Mouse (Mus musculus) retina, postnatal 1 day (tissue): ENCODE measurements around the gene Adcy4.

Source experiments
- DNase-seq: peaks from one replicate; pipeline ENCODE4 v3.0.0-alpha.2; 2012

Gene Adcy4

DNA sequence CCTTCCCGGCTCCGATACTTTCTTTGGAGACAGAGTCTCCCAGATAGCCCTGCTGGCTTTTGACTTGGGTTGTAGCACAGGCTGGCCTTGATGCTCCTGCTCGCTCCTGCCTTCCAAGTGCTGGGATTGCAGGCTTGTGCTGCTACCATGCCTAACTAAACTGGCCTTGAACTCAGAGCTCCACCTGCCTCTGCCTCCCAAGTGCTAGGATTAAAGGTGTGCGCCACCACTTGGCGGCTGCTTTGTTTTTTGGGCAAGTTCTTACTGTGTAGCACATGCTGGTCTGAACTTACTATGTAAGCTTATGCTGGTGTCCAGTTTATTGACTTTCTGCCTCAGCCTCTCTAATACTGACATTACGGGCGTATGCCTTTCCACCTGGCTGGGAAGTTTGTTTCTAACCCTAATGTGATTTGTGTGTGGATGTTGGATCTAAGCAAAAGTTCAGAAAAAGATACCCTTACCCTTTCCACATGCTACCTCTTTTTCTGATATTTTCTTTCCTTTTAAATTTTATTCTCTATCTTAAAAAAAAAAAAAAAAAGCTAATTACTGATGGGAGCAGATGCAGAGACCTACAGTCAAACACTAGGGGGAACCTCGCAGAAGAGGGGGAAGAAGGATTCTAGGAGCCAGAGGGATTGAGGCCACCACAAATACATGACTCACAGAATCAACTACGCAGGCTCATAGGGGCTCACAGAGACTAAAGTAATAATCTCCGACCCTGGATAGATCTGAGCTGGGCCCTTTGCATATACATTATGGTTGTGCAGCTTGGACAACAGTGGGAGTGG lies 36.6 kb downstream of the Adcy4 start:
- DNase-seq: no peak

DNA sequence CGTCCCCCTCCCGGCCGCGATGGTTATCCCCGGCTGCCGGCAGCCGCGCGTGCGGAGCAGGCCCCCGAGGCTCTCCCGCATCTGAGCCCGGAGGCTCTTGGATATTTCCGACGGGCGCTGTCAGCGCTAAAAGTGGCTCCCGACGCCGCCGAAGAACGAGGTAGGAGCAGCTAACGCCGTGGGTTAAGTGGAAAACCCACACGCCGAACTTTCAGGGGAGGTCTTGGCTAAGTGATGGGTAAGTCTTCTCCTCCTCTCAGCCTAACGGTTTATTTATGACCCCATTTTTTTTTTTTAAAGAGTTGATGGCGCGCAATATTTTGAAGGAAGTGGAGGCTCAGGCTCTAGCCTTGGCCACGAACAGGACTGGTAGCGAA lies 38.0 kb downstream of the Adcy4 start:
- DNase-seq: no peak

DNA sequence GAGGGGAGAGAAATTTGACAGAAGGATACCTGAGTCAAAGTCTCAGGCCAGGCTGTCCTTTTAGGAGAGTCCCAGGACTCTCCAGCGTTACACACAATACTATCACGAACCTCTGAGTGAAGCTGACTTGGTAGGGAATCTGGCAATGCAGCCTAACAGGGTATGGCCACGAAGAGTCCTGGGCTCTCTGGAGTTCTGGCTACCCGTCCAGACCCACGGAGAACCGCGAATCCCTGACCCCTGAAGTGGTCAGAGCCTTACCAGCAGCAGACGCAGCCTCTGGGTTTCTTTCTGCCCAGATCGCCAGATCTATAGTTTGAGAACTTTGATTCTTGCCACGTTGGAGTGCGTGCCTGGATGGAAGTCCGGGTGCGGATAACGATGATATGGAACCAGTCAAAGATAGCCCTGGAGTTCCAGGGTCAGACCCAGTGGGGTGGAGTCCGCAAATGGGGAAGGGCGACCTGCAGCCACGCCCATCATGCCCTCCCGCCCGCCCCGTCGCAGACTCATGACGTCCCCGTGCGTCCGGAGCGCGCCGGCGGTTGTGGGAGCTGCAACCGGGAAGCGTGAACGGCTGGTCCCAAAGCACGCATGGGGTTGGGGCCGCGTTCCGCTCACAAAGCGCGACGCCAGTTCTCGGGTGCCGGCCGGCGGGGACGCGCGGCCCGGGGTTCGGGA lies 38.6 kb downstream of the Adcy4 start, which contains the start of the genes Dhrs1 and Nop9:
TSS of gene Dhrs1 (minus strand) at position 511 of the 681 bp plus-strand sequence.
TSS of gene Nop9 (plus strand) at position 514 of the 681 bp plus-strand sequence.
- DNase-seq: peak; percentile 92

DNA sequence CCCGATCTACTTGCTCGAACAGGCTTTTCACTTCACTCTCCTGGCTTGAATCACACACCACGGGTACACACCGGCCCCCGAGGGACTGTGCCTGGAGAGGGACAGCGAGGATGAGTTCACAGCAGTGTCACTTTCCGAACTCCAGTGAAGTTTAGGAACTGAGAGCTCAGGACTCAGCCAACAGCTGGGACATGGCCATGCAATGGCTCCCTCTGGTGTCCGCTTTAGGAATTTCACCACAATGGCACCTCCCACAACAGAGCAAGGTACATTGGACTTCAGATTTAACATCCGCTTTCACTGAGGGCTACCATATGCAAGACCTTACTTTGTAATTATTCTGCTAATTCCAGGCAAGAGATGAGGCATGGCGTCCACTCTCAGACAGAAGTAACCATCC lies 40.2 kb downstream of the Adcy4 start:
- peak; percentile 85 for DNase-seq

DNA sequence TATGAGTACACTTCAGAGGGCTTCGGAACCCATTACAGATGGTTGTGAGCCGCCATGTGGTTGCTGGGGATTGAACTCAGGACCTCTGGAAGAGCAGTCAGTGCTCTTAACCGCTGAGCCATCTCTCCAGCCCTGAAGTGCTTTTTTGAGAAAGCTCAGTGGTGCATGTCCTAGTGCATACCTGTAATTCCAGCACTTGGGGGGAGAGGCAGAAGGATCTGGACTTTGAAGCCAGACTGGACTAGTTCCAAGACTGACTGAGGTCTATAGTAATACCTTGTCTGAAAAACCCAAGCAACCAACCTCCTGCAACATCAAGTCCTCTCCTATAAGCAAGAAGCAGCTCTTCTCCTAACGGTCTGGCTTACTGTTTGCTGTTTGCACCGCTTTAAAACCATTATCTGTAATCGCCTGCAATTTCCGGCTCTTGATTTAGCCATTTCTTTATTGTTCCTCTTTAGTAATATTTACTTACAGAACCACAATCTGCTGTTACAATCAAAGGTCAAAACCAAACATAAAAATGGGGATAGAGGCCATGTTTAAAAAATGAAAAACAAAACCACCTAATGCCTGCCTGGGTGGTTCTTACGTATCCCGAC lies 46.7 kb downstream of the Adcy4 start:
- no peak for DNase-seq

DNA sequence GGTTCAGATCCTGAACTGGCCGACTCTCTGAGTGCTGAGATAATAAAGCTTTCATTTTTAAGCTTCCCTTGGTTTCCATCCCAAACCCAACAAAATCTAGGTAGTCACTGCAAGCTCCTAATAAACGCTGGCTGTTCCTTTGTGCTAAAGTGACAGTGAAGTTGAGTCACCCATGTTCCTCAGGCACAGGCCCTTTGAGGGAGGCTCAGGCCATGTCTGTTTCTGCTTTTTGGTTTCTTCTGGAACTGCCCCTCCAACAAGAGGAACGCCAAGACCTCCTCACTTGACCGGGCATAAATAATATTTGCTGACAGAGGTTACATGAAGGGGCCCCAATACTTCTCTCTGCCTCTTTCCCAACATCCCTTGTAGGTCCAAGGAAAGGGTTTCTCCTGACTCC lies 48.1 kb downstream of the Adcy4 start:
- DNase-seq: no peak

DNA sequence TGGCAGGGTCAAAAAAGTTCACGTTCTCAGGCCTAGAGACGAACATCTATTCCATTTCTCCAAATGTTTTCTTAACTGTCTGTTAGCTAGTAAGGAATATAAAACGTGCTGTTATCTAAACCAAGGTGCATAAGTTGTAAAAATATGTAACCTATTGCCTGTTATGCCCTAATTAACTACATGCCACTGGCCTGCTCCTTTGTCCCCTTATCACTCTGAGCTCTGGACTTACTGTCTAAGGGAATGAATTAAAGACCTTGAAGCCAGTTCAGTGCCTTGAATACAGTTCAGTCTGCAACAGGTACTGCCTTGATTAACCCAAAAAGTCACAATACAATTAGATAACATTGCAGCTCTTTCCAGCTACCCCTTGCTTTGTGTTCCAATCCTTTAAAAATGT lies 48.6 kb downstream of the Adcy4 start:
- DNase-seq: no peak

DNA sequence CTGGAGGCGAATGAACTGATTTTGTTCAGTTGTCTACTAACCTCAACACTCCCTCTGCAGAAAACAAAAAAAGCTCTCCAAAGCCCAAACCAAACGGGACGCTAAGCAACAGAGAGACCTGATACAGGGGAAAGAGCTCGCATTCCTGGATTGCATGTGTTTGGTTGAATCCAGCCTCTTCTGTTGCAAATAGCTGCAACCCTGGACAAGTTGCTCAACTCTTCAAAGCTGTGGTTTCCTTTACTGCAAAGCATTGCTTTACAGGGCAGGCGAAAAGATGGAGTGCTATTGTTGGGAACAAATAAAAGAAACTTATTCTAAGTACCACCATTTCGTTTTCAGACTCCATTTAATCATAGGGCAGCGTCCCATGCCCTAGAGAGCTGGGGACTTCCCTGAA lies 49.0 kb downstream of the Adcy4 start:
- no peak for DNase-seq

DNA sequence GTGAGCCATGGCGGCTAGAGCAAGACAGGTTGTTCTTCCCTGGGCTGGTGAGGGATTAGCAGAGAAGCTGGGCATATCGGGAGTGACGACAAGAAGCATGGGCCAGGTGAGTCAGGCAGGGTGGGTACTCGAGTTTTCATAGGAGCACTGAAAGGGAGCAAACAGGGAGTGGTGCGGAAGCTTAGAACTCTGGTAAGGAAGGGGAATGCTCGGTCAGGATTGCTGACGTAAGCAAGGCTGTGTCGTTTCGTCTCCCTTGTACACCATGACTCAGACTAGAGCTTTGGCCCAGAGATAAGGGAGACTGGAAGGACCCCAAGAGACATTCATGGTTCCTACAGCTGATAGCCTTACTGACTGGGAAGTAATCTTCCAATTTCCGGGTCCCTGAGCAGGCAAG lies 50.0 kb downstream of the Adcy4 start:
- DNase-seq: no peak

DNA sequence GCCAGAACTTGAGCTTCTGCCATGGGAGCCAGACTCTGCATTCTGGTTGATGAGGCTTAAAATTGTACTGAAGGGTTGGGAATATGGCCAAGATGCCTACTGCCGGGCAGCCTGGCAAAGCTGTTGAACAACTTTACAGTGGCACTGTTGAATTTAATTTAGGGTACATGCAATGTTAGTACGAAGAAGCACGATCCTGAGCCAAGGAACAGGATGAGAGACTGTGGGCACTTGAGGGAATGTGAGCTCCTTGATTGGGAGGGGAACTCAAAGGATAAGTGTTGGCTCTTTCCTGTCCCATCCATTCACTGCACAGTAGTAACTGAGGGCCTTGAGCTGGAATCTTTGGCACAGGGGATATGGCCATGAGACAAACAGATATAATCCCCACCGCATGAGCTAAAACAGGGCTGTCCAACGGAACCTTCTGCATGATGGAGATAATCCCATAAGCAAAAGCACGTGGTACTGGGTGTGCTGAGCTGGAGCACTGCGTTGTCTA lies 53.3 kb downstream of the Adcy4 start:
- peak; percentile 18 for DNase-seq

DNA sequence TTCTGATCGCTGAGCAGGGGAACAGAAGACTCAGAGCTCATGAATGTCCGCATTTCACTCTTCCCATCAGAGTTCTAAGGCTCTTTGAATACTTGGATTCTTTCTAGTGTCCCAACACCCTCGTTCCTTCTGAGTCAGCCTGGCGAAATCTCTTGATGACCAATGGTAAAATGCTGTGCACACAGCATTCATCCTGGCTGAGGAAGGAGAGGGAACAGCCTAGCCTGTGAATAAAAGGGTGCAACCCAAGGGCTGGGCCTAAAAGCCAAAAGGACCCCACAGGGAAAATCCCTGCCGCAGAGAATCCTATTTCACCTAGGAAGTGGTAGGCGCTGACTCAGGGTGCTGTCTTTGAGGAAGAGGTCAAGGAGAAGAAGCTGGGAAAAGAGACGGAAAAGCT lies 53.8 kb downstream of the Adcy4 start:
- DNase-seq: no peak

DNA sequence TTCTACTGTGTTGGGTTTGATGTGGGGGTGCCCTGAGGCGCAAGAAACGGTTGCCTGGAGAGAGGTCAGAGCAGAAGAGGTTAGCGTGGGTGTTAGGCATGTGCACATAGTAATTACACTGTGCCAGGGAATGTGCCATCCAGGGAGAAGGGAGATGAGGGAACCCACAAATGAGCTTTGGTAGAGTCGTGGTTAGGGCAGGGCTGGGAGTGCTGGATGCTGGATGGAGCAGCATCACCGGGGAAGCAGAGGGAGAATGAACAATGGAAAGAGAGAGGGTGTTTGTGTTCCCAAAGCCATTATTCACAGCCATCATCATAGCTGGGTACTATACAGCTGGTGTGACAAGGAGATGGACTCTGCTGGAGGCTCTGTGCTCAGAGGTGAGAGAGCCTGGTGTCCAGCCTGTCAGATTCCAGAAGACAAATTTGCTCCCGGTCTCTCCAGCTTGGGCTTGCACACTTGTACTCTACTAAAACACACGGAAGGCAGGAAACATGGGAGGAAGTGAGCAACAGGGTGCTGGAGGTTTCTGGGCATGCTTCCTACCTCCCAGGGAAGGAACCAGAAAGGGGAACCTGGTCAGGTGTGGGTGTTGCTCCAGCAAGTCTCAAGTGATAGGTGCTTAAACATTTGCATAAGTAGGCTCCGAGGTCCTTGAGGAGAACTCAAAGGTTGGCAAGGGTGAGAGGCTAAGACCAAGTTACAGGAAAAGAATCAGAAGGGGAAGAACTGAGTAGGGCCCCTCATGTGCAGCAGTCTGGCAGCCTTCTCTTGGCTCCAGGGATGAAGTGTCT lies 55.8 kb downstream of the Adcy4 start:
- no peak for DNase-seq

DNA sequence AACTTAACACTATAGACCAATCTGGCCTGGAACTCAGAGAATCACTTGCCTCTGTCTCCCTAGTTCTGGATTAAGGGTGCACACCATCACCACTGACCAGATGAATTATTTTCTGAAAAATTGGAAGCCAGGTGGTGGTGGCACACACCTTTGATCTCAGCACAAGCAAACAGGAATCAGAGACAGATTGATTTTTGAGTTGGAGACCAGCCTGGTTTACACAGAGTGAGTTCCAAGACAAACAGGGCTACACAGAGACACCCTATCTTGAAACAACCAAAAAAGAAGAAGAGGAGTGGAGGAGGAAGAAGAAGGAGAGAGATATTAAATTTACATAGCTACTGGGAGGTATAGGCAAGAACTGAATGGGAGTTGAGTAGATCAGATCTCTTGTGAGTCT lies 57.6 kb downstream of the Adcy4 start:
- DNase-seq: no peak

DNA sequence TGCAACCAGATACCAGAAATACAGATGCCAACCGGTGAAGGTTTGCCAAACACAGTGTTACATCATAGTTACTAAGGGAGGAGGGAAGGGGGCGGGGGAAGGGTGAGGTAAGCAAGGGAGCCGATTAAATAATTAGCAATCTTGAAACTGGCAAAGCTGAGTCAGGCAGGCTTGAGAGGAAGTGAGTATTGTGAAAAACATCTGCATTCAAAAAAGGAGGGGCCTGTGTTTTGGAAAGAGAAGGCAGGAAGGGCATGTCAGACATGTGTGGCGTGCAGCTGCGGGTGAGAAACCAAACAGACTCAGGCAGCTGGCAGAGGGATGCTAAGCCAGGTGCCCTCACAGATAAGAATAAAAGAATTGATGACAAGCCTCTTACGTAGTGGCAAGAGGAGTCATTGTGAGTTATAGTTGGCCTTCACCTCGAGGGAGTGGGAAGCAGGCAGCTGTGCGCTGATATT lies 59.5 kb downstream of the Adcy4 start:
- DNase-seq: no peak

DNA sequence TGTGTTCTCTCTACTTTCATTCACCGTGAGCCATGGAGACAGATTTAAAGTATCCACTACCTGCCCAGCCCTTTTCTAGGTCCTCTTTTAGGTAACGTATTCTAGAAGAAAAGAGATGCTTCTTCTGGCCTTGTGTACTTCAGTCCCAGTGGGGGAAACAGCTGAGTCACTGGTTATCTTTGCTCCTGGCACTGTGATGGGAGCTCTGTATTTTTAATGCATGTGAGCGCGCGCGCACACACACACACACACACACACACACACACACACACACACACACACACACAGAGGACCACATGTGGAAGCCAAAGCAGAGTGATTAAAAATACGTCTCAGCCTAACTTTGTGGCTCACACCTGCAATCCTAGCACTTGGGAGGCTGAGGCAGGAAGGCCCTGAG lies 60.5 kb downstream of the Adcy4 start:
- DNase-seq: no peak

DNA sequence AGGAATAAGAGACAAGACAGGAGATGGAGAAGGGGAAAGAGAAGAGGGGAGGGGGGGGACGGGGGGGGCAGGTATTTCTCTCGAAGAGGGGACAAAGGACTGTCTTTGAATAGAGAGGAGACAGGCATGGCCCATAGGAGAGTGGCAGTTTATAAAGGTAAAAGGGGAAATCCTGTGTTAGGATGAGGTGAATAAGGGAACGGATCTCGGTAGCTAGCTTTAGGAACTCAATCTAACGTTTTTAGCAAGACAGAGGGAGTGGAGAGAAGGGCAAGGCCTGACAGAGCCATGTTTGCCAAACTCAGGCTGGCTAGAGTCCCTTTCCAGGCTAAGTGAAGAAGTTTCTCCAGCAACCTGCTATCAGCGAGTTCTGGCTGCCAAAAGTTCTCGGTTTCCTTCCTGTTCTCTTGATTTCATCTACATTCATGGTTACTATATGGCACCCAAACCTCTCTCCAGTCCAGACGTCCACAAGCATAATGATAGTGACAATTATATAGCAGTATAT lies 61.4 kb downstream of the Adcy4 start:
- no peak for DNase-seq

DNA sequence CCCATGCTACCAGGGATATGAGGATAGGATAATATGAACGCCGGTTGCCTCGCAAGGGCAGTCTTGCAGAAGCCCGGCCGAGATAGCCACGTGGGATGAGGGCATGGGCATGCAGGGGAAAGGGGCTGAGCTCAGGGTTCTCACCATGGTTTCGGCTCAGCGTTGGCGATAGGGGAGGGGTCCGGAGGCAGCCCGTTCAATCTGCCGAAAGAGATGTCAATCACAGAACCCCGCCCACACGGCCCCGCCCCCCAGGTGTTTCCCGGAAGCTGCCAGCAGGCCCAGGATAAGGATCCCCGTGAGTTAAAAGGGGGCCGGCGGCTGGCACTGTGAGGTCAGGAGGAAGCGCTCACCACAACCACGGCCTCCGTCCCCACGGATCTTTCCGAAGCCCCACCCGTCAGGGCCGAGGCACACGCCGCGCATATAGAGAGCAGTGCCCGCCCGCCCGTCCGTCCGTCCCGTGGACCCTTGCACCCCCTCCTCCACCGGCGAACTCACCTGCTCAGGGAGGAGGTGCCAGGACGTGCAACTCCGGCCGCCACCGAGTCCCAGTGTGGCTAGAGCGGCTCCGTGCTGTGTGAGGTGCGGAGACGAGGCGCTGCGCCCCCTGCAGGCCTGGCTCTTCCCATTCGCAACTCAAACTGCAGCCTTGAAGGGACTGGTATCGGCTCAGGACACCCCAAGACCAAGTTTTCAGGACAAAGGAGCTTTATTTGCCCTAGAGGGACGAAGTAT lies 62.0 kb downstream of the Adcy4 start, which contains the start of gene Rabggta:
TSS of gene Rabggta (minus strand) at position 564 of the 738 bp plus-strand sequence.
- DNase-seq: peak; percentile 94

DNA sequence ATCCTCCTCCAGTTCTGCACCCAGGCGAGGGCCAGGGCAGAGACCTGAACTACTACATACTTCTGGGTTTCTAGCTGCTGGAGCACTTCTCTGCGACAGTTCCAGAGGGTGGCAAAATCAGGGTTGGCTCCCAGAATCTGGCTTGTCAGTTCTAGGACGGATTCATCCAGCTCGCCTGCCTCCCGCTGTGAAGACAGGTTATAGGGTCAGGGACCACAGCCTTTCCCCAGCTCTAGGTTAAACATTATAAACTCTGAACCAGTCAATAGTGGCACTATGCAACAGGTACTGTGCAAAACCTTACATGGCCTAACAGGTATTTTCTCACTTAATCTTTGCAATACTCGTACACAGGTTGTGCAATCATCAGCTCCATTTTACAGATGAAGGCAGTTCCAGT lies 62.8 kb downstream of the Adcy4 start:
- DNase-seq: no peak

DNA sequence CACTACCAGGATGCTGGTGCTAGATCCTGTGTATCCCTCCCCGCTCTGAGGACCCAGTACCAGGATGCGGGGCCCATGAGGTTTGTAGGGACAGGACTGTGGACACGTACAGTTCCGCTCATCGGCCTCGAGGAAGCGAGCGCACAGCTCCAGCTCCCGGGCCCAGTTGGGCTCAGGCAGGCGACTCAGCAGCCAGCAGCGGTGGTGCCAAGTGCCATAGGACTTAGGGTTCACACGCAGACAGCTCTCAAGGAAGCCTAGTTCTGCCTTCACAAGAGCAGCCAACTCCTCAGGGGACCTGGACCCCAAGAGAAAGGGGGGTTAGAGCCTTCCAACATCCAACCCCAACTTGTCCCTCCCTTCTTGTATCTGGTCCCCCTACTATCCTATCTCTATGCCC lies 63.2 kb downstream of the Adcy4 start:
- no peak for DNase-seq

DNA sequence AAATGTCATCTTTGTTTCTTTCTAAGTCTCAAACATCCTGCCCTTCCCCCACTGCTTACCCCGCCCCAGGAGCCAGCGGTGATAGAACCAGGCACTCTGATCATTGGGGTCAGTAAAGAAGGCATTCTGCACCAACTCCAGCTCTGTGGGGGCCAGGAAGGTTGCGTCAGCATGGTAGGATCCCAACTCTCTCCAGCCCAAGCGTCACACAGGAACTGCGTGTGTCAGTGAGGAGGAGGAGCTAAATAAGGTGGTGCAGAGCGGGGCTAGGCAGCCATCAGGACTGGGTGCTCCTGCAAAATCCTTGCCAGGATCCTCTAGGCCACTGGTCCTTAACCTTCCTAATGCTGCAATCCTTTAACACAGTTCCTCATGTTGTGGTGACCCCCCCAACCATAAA lies 64.2 kb downstream of the Adcy4 start:
- DNase-seq: no peak
